Mouse (Mus musculus): Measurements from ENCODE around the gene Clic5. TPM values are rescaled to one million over a fixed set of nuclear protein-coding genes. Genes with fewer than 3 reads are reported as not detected.

Clic5 gene
- polyA plus RNA-seq, 1 experiment from 2014 or later: 10.5 TPM

DNA sequence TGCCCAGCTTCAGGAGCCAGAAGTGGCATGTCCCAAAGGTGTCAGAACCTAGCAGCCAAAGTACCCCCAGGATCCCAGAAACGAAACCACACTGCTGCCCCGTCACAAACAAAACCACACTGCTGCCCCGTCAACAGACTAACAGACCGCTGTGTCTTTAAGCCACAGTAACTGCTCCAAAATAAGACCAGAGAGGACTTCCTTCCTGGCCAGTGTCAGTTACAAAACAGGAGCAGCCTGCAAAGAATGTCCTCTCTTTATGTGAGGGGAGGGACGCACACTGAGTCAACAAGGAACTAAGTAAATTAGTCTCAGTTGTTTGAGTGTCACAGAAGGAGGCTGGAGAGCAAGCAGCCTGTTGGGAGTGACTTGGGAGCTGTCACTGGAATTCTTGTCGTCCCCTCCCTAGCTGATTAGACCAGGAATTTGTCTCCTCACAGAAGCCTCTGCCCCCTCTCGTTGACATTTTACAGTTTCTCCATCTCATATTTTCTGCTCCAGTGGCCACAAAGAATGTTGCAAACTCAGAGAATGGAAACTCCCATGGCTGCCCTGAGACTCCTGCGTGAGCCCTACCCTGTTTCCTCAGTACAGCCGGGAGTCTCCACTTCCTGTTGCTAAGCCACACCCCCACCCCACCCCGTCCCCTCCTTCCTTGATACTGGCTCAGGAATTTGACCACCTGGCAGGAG, 50.8 kb downstream of the Clic5 start:
- peak overlapping the region; percentile 73 for H3K27ac ChIP-seq (ENCODE audit: low read depth)
- H3K36me3 ChIP-seq (ENCODE audit: control insufficient read depth, insufficient read depth, low read length): no peaks in the 10 kb centered on the region
- no peaks in the 10 kb centered on the region for H3K27me3 ChIP-seq (replicated peaks; ENCODE audit: control insufficient read depth, insufficient read depth, low read length)
- H3K9me3 ChIP-seq (ENCODE audit: control insufficient read depth, low read length): no peaks in the 10 kb centered on the region
- no peak overlapping the region for H3K4me3 ChIP-seq (ENCODE audit: low read depth, low read length)
- DNase-seq (ENCODE audit: low spot score) (peak; percentile 70), ATAC-seq (replicated peaks; ENCODE audit: low FRiP score, low TSS enrichment, low read depth) (peak; percentile 90)
- H3K4me2 ChIP-seq (ENCODE audit: low read length): peak overlapping the region; percentile 38
- WGBS: 18% methylated on average over 10 of the region's 10 CpGs
- H3K4me1 ChIP-seq (replicated peaks; ENCODE audit: control insufficient read depth, insufficient read depth, low read length): no peaks in the 10 kb centered on the region; the same call in 1 of the 2 replicates
- no peak overlapping the region for H3K9ac ChIP-seq (ENCODE audit: low read length)

DNA sequence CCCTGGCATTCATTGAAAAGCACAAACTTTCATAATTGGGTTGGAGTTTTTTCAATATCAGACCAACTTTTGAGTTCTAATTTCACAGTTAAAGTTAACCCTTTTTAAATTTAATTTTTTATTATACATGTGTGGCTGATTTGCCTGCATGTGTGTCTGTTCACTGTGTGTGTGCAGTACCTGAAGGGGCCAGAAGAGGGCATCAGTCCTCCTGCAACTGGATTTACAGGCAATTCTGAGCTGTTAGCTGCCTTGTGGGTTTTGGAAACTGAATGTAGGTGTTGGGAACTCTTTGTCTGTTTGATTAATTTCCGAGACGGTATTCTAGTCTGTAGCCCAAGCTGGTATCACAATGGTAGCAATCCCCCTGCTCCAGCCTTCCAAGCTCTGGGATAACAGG, 52.4 kb downstream of the Clic5 start:
- WGBS: 99% methylated on average over 2 of the region's 2 CpGs
- no peaks in the 10 kb centered on the region for H3K9me3 ChIP-seq (ENCODE audit: control insufficient read depth, low read length)
- no peak overlapping the region for H3K4me2 ChIP-seq (ENCODE audit: low read length)
- H3K4me3 ChIP-seq (ENCODE audit: low read depth, low read length): no peak overlapping the region
- no peaks in the 10 kb centered on the region for H3K36me3 ChIP-seq (ENCODE audit: control insufficient read depth, insufficient read depth, low read length)
- H3K4me1 ChIP-seq (replicated peaks; ENCODE audit: control insufficient read depth, insufficient read depth, low read length): no peaks in the 10 kb centered on the region; the same call in 1 of the 2 replicates
- no peaks in the 10 kb centered on the region for H3K27me3 ChIP-seq (replicated peaks; ENCODE audit: control insufficient read depth, insufficient read depth, low read length)
- no peak overlapping the region for H3K9ac ChIP-seq (ENCODE audit: low read length)
- no peak for DNase-seq (ENCODE audit: low spot score)
- ATAC-seq (replicated peaks; ENCODE audit: low FRiP score, low TSS enrichment, low read depth): no peak
- no peak overlapping the region for H3K27ac ChIP-seq (ENCODE audit: low read depth)

DNA sequence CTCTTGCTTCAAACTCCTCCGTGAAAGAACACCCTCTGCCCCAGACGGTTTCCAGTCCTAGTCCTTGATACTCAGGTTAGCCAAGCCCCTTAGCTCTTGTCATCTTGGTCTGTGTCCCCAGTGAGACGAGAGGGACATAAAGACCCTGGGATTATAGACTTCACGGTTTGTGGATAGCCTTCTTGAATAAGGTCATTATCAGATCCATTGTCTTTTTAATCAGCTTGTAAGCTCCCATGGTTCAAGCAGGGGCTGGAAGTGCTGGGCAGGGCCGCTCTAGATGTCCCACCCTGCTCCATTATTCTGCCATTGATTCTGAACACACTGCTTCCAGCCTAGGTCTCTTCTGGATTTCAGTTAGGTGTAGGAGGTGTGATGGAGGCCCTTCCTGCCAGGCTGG, 55.7 kb downstream of the Clic5 start:
- no peak overlapping the region for H3K4me2 ChIP-seq (ENCODE audit: low read length)
- no peak overlapping the region for H3K9ac ChIP-seq (ENCODE audit: low read length)
- no peaks in the 10 kb centered on the region; the same call in 1 of the 2 replicates for H3K4me1 ChIP-seq (replicated peaks; ENCODE audit: control insufficient read depth, insufficient read depth, low read length)
- DNase-seq (ENCODE audit: low spot score): no peak
- H3K27me3 ChIP-seq (replicated peaks; ENCODE audit: control insufficient read depth, insufficient read depth, low read length): no peaks in the 10 kb centered on the region
- no peak overlapping the region for H3K27ac ChIP-seq (ENCODE audit: low read depth)
- ATAC-seq (replicated peaks; ENCODE audit: low FRiP score, low TSS enrichment, low read depth): no peak
- H3K9me3 ChIP-seq (ENCODE audit: control insufficient read depth, low read length): no peaks in the 10 kb centered on the region
- 53% methylated on average over 5 of the region's 5 CpGs for WGBS
- H3K4me3 ChIP-seq (ENCODE audit: low read depth, low read length): no peak overlapping the region
- H3K36me3 ChIP-seq (ENCODE audit: control insufficient read depth, insufficient read depth, low read length): no peaks in the 10 kb centered on the region

DNA sequence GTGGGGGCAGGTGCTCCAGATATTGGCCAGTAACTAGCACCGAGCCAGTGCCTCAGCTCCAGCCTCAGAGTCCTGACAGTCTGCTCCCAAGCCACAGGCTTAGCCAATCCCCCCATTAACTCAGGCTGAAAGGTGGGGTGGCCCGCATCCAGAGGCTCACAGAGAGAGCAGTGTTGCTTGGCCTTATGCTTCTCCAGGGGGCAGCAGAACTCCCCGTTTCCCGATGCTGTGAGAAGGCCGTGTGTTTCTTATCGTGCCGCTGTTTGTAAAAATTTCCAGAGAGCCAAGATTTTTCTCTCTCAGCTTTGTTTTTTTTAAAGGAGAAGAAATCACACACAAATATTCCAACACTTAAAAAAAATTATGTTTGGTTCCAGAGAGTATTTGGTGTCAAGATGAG, 56.2 kb downstream of the Clic5 start:
- 27% methylated on average over 7 of the region's 7 CpGs for WGBS
- ATAC-seq (replicated peaks; ENCODE audit: low FRiP score, low TSS enrichment, low read depth): no peak

DNA sequence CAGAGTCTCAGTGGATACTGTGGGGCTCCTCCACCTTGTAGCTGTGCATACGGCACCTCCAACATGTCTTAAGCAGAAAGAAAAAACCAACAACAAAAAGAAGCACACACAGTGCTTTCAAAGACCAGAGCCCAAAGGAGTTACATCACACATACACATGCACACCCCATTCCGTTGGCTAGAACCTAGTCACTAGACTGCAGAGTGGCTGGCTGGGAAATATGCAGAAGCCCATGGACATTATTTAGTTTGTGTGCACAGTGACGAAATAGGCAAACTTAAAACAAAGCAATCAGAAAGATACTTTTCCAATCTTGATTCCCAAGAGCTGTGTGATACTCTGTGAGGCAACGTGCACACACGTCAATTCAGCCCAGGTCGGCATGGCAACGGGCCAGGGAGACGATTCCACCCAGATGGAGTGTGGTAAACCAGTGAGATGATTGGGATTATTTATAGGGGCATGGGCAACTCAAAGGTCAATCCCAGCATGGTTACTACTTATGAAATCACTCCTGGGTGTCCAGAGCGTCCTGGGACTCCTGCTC, 57.8 kb downstream of the Clic5 start:
- no peak overlapping the region for H3K9ac ChIP-seq (ENCODE audit: low read length)
- H3K27ac ChIP-seq (ENCODE audit: low read depth): no peak overlapping the region
- ATAC-seq (replicated peaks; ENCODE audit: low FRiP score, low TSS enrichment, low read depth): no peak
- H3K9me3 ChIP-seq (ENCODE audit: control insufficient read depth, low read length): no peaks in the 10 kb centered on the region
- 70% methylated on average over 9 of the region's 9 CpGs for WGBS
- no peaks in the 10 kb centered on the region for H3K27me3 ChIP-seq (replicated peaks; ENCODE audit: control insufficient read depth, insufficient read depth, low read length)
- no peak overlapping the region for H3K4me2 ChIP-seq (ENCODE audit: low read length)
- H3K36me3 ChIP-seq (ENCODE audit: control insufficient read depth, insufficient read depth, low read length): no peaks in the 10 kb centered on the region; the same call in 1 of the 2 replicates
- no peak for DNase-seq (ENCODE audit: low spot score)
- no peaks in the 10 kb centered on the region; the same call in 1 of the 2 replicates for H3K4me1 ChIP-seq (replicated peaks; ENCODE audit: control insufficient read depth, insufficient read depth, low read length)
- no peak overlapping the region for H3K4me3 ChIP-seq (ENCODE audit: low read depth, low read length)

More for the DNA sequence above, 56.2 kb downstream of the Clic5 start:
- no peak for DNase-seq (ENCODE audit: low spot score)
- H3K27me3 ChIP-seq (replicated peaks; ENCODE audit: control insufficient read depth, insufficient read depth, low read length): no peaks in the 10 kb centered on the region
- H3K4me3 ChIP-seq (ENCODE audit: low read depth, low read length): no peak overlapping the region
- H3K9ac ChIP-seq (ENCODE audit: low read length): no peak overlapping the region
- no peak overlapping the region for H3K4me2 ChIP-seq (ENCODE audit: low read length)
- no peaks in the 10 kb centered on the region for H3K9me3 ChIP-seq (ENCODE audit: control insufficient read depth, low read length)
- H3K36me3 ChIP-seq (ENCODE audit: control insufficient read depth, insufficient read depth, low read length): no peaks in the 10 kb centered on the region
- H3K4me1 ChIP-seq (replicated peaks; ENCODE audit: control insufficient read depth, insufficient read depth, low read length): no peaks in the 10 kb centered on the region; the same call in 1 of the 2 replicates
- no peak overlapping the region for H3K27ac ChIP-seq (ENCODE audit: low read depth)

DNA sequence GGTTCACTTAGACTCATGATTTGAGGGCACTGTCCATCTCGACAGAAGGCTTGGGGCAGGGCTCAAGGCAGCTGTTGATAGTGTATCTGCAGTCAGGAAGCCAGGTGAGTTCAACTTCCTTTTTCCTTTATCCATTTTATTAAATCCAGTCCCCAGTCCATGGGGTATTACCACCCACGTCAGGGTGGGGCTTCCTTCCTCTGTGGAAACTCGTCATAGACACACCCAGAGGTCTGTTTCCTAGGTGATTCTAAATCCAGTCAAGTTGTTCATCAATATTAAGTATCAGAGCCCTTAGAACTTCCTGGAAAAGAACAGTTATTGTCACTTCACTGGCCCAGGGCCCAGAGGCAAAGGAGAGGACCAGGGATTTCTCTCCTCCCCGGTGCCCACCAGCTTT, 61.2 kb downstream of the Clic5 start:
- no peak overlapping the region for H3K4me3 ChIP-seq (ENCODE audit: low read depth, low read length)
- H3K36me3 ChIP-seq (ENCODE audit: control insufficient read depth, insufficient read depth, low read length): no peaks in the 10 kb centered on the region; the same call in 1 of the 2 replicates
- H3K9ac ChIP-seq (ENCODE audit: low read length): no peak overlapping the region
- no peak overlapping the region for H3K27ac ChIP-seq (ENCODE audit: low read depth)
- peaks cover 4% of the 10 kb centered on the region; the same call in 1 of the 2 replicates for H3K27me3 ChIP-seq (replicated peaks; ENCODE audit: control insufficient read depth, insufficient read depth, low read length)
- WGBS: 78% methylated on average over 4 of the region's 4 CpGs
- no peak overlapping the region for H3K4me2 ChIP-seq (ENCODE audit: low read length)
- DNase-seq (ENCODE audit: low spot score) (no peak), ATAC-seq (replicated peaks; ENCODE audit: low FRiP score, low TSS enrichment, low read depth) (no peak)
- H3K9me3 ChIP-seq (ENCODE audit: control insufficient read depth, low read length): no peaks in the 10 kb centered on the region
- H3K4me1 ChIP-seq (replicated peaks; ENCODE audit: control insufficient read depth, insufficient read depth, low read length): no peaks in the 10 kb centered on the region; the same call in 1 of the 2 replicates

DNA sequence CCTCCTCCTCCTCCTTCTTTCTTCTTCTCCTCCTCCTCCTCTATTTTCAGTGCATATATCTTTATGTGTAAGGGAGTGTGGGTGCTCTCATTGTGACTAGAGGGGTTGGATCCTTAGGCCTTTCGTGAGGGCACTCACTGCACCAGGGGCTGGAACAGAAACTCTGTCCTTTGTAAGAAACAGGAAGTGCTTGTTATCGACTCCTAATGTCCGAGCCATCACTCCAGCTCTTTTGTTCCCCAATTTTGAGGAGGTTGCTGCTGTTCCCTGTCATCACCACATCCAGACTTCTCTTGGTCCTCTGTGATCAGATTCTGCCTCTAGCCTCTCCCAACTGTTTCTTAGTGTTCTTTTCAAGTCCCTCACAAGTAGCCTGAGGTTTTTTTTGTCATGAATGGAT, 64.3 kb downstream of the Clic5 start:
- Histone ChIP-seq H3K9me3 (ENCODE audit: control insufficient read depth, low read length) (no peaks in the 10 kb centered on the region), H3K27ac (ENCODE audit: low read depth) (no peak overlapping the region), H3K4me3 (ENCODE audit: low read depth, low read length) (no peak overlapping the region), H3K27me3 (replicated peaks; ENCODE audit: control insufficient read depth, insufficient read depth, low read length) (peaks cover 8% of the 10 kb centered on the region; the same call in 1 of the 2 replicates), H3K9ac (ENCODE audit: low read length) (no peak overlapping the region), H3K4me2 (ENCODE audit: low read length) (no peak overlapping the region), H3K36me3 (ENCODE audit: control insufficient read depth, insufficient read depth, low read length) (no peaks in the 10 kb centered on the region; the same call in 1 of the 2 replicates), H3K4me1 (replicated peaks; ENCODE audit: control insufficient read depth, insufficient read depth, low read length) (no peaks in the 10 kb centered on the region; the same call in 1 of the 2 replicates)
- DNase-seq (ENCODE audit: low spot score) (no peak), ATAC-seq (replicated peaks; ENCODE audit: low FRiP score, low TSS enrichment, low read depth) (no peak)
- WGBS: 47% methylated on average over 3 of the region's 3 CpGs

DNA sequence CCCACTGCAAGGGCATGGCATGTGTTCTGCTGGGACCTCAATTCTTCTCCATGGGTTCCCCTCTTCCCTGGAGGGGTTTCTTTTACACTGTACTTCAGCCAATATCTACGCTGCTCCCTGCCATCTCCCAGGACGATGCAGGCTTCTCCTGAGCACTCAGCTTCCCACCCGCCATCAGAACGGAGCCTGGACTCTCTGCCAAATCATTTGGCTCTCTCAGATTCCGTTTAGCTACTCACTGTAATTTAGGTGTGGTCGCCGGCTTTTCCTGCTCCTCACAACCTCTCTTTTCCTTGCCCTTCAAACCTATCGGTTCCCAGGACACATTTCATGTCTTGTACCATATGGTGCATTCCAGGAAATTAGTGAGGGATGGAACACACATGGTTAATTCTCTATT, 66.3 kb downstream of the Clic5 start:
- ATAC-seq (replicated peaks; ENCODE audit: low FRiP score, low TSS enrichment, low read depth) (no peak), DNase-seq (ENCODE audit: low spot score) (no peak)
- Histone ChIP-seq H3K27ac (ENCODE audit: low read depth) (no peak overlapping the region), H3K9me3 (ENCODE audit: control insufficient read depth, low read length) (no peaks in the 10 kb centered on the region), H3K4me3 (ENCODE audit: low read depth, low read length) (no peak overlapping the region), H3K9ac (ENCODE audit: low read length) (no peak overlapping the region), H3K36me3 (ENCODE audit: control insufficient read depth, insufficient read depth, low read length) (no peaks in the 10 kb centered on the region; the same call in 1 of the 2 replicates), H3K27me3 (replicated peaks; ENCODE audit: control insufficient read depth, insufficient read depth, low read length) (peaks cover 10% of the 10 kb centered on the region; the same call in 1 of the 2 replicates), H3K4me1 (replicated peaks; ENCODE audit: control insufficient read depth, insufficient read depth, low read length) (no peaks in the 10 kb centered on the region; the same call in 1 of the 2 replicates), H3K4me2 (ENCODE audit: low read length) (no peak overlapping the region)
- 58% methylated on average over 8 of the region's 8 CpGs for WGBS
